Mouse (Mus musculus): Measurements from ENCODE around the gene Lima1.

The Lima1 gene

GRCm38 (mm10) chr15:99866450-99867221, 8.6 kb downstream of the Lima1 start:
- no peak for DNase-seq (ENCODE audit: extremely low spot score)

- DNase-seq (ENCODE audit: extremely low spot score), result no peak
Measured at GRCm38 (mm10) chr15:99865942-99866341, 9.3 kb downstream of the Lima1 start.

- no peak for DNase-seq (ENCODE audit: extremely low spot score)
Measured at GRCm38 (mm10) chr15:99865494-99865941, 9.7 kb downstream of the Lima1 start.

- no peak for DNase-seq (ENCODE audit: extremely low spot score)
Measured at GRCm38 (mm10) chr15:99865046-99865445, 10.2 kb downstream of the Lima1 start.

GRCm38 (mm10) chr15:99863786-99864185, 11.5 kb downstream of the Lima1 start:
- no peak for DNase-seq (ENCODE audit: extremely low spot score)

- no peak for DNase-seq (ENCODE audit: extremely low spot score)
Measured at GRCm38 (mm10) chr15:99863358-99863757, 11.9 kb downstream of the Lima1 start.

GRCm38 (mm10) chr15:99862473-99862872, 12.8 kb downstream of the Lima1 start:
- no peak for DNase-seq (ENCODE audit: extremely low spot score)

- DNase-seq (ENCODE audit: extremely low spot score), result peak; percentile 37
Measured at GRCm38 (mm10) chr15:99861955-99862354, 13.3 kb downstream of the Lima1 start.

GRCm38 (mm10) chr15:99861536-99861935, 13.7 kb downstream of the Lima1 start:
- no peak for DNase-seq (ENCODE audit: extremely low spot score)

- DNase-seq (ENCODE audit: extremely low spot score), result no peak
Measured at GRCm38 (mm10) chr15:99859644-99860392, 15.4 kb downstream of the Lima1 start.

- DNase-seq (ENCODE audit: extremely low spot score), result no peak
Measured at GRCm38 (mm10) chr15:99857479-99857878, 17.8 kb downstream of the Lima1 start.

GRCm38 (mm10) chr15:99855119-99855518, 20.1 kb downstream of the Lima1 start:
- DNase-seq (ENCODE audit: extremely low spot score), result no peak

- no peak for DNase-seq (ENCODE audit: extremely low spot score)
Measured at GRCm38 (mm10) chr15:99852606-99853237, 22.5 kb downstream of the Lima1 start.

- DNase-seq (ENCODE audit: extremely low spot score), result no peak
Measured at GRCm38 (mm10) chr15:99850265-99850664, 25.0 kb downstream of the Lima1 start.

GRCm38 (mm10) chr15:99847937-99848336, 27.3 kb downstream of the Lima1 start:
- DNase-seq (ENCODE audit: extremely low spot score), result no peak

- DNase-seq (ENCODE audit: extremely low spot score), result no peak
Measured at GRCm38 (mm10) chr15:99847207-99847881, 27.9 kb downstream of the Lima1 start.

GRCm38 (mm10) chr15:99846633-99847032, 28.6 kb downstream of the Lima1 start:
- no peak for DNase-seq (ENCODE audit: extremely low spot score)

GRCm38 (mm10) chr15:99843856-99844255, 31.4 kb downstream of the Lima1 start:
- DNase-seq (ENCODE audit: extremely low spot score), result no peak

- no peak for DNase-seq (ENCODE audit: extremely low spot score)
Measured at GRCm38 (mm10) chr15:99839910-99840309, 35.3 kb downstream of the Lima1 start.

GRCm38 (mm10) chr15:99839165-99839840, 36.0 kb downstream of the Lima1 start:
- no peak for DNase-seq (ENCODE audit: extremely low spot score)

- DNase-seq (ENCODE audit: extremely low spot score), result no peak
Measured at GRCm38 (mm10) chr15:99837561-99837960, 37.7 kb downstream of the Lima1 start.

All from embryo, embryonic 9.5 days (tissue).